Comparison of ENCODE assay signal across 26 mouse cellular contexts in the genomic region with DNA sequence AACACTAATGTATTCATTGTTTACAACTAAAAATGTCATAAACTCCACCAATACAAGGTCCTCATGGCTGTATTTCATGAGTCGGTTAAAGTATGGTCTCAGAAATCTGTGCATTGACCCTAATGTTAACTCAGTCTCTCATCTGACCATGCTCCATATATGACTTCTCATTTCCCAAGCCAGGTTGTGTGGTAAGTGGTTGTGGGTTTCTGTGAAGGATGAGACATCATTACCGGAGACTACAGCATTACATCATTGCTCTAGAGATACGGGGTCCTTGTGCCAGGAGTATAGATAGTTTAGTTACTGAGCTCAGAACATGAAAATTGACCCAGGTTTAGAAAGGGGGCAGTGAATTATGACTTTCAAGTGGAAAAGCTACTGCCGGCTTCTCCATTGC. TPM values are rescaled to one million over a fixed set of nuclear protein-coding genes. Genes with fewer than 3 reads are reported as not detected.
DNase-seq lines count a peak whose midpoint lies in the region; ATAC-seq and TF ChIP-seq lines count a peak whose summit lies in the region.
"Had no signal": no experiment of that assay in that cellular context is flagged by ENCODE, and none has a peak within 500 bp of the region (broad histone marks: within the 10 kb centered on the region; RNA-seq: fewer than 3 reads in every experiment).

No protein-coding gene starts in this region.

- no peak overlapping the region for H3K4me2 ChIP-seq in neural tube, embryonic 15.5 days
- no peak overlapping the region for H3K4me2 ChIP-seq in heart, embryonic 12.5 days
- H3K4me2 ChIP-seq: embryonic facial prominence, embryonic 13.5 days; embryonic facial prominence, embryonic 15.5 days; forebrain, embryonic 12.5 days had no signal

- 0 out of 2 replicates have a peak, but pooled peaks cover 6% of the 10 kb centered on the region for H3K4me1 ChIP-seq in neural tube, embryonic 15.5 days
- peaks cover 3% of the 10 kb centered on the region for H3K4me1 ChIP-seq in heart, embryonic 12.5 days (replicated peaks)
- H3K4me1 ChIP-seq: embryonic facial prominence, embryonic 13.5 days; embryonic facial prominence, embryonic 15.5 days; forebrain, embryonic 12.5 days had no signal

- H3K36me3 ChIP-seq in neural tube, embryonic 15.5 days: no peaks in the 10 kb centered on the region
- no peaks in the 10 kb centered on the region for H3K36me3 ChIP-seq in C2C12 (ENCODE audit: control insufficient read depth, insufficient read depth)
- no peaks in the 10 kb centered on the region for H3K36me3 ChIP-seq in heart, embryonic 12.5 days
- H3K36me3 ChIP-seq: embryonic facial prominence, embryonic 13.5 days; embryonic facial prominence, embryonic 15.5 days; forebrain, embryonic 10.5 days; forebrain, embryonic 12.5 days had no signal

- no peaks in the 10 kb centered on the region for H3K27me3 ChIP-seq in neural tube, embryonic 15.5 days (replicated peaks)
- peaks cover 6% of the 10 kb centered on the region for H3K27me3 ChIP-seq in C2C12 (ENCODE audit: control insufficient read depth, insufficient read depth, insufficient read length)
- H3K27me3 ChIP-seq in heart, embryonic 12.5 days (replicated peaks): no peaks in the 10 kb centered on the region
- H3K27me3 ChIP-seq: embryonic facial prominence, embryonic 13.5 days; embryonic facial prominence, embryonic 15.5 days; forebrain, embryonic 12.5 days had no signal

- no peaks in the 10 kb centered on the region for H3K79me3 ChIP-seq in C2C12 (ENCODE audit: low read depth)

- ATAC-seq in neural tube, embryonic 15.5 days (ENCODE audit: low FRiP score): no peak
- peak; percentile 91 for ATAC-seq in granulocyte monocyte progenitor cell, adult 5-6 weeks (replicated peaks; ENCODE audit: poor library complexity, severe bottlenecking)
- ATAC-seq in megakaryocyte progenitor cell, adult 5-6 weeks (replicated peaks; ENCODE audit: poor library complexity): peak; percentile 84
- no peak for ATAC-seq in monocyte, adult 5-6 weeks (replicated peaks; ENCODE audit: insufficient number of reproducible peaks, low FRiP score, low TSS enrichment, poor library complexity, severe bottlenecking)
- no peak for ATAC-seq in heart, embryonic 12.5 days (ENCODE audit: insufficient number of reproducible peaks, low FRiP score)
- ATAC-seq: forebrain, embryonic 14.5 days; forebrain, embryonic 16.5 days had no signal

- H3K9me3 ChIP-seq in neural tube, embryonic 15.5 days (replicated peaks): no peaks in the 10 kb centered on the region
- H3K9me3 ChIP-seq in heart, embryonic 12.5 days (replicated peaks): peaks cover 7% of the 10 kb centered on the region
- H3K9me3 ChIP-seq: embryonic facial prominence, embryonic 13.5 days; embryonic facial prominence, embryonic 15.5 days; forebrain, embryonic 10.5 days; forebrain, embryonic 12.5 days had no signal

- 65% methylated on average over 4 of the region's 4 CpGs for WGBS in neural tube, embryonic 15.5 days
- WGBS in heart, embryonic 12.5 days: 71% methylated on average over 4 of the region's 4 CpGs

- H3K4me3 ChIP-seq in neural tube, embryonic 15.5 days (replicated peaks): no peak overlapping the region
- H3K4me3 ChIP-seq in C2C12 (ENCODE audit: insufficient read depth, poor library complexity, severe bottlenecking): no peak overlapping the region
- H3K4me3 ChIP-seq in heart, embryonic 12.5 days: no peak overlapping the region
- H3K4me3 ChIP-seq: embryonic facial prominence, embryonic 13.5 days; embryonic facial prominence, embryonic 15.5 days; erythroblast, embryonic 14.5 days; forebrain, embryonic 10.5 days; forebrain, embryonic 12.5 days had no signal

- no peak for TF ChIP-seq CTCF in C2C12 (IDR thresholded peaks at IDR 0.05; ENCODE audit: control insufficient read depth, insufficient read depth, insufficient read length)

- no peak overlapping the region for H3K9ac ChIP-seq in neural tube, embryonic 15.5 days (replicated peaks)
- no peak overlapping the region for H3K9ac ChIP-seq in heart, embryonic 12.5 days
- H3K9ac ChIP-seq: embryonic facial prominence, embryonic 13.5 days; embryonic facial prominence, embryonic 15.5 days; forebrain, embryonic 12.5 days had no signal

- H3K27ac ChIP-seq in neural tube, embryonic 15.5 days (replicated peaks): peak overlapping the region; percentile 51
- no peak overlapping the region for H3K27ac ChIP-seq in heart, embryonic 12.5 days (ENCODE audit: poor library complexity, severe bottlenecking)
- H3K27ac ChIP-seq: embryonic facial prominence, embryonic 13.5 days; embryonic facial prominence, embryonic 15.5 days; forebrain, embryonic 10.5 days; forebrain, embryonic 12.5 days had no signal

- DNase-seq in neural tube, embryonic 10.5 days (ENCODE audit: extremely low spot score, low spot score): no peak
- no peak for DNase-seq in frontal cortex, postnatal 10 days (ENCODE audit: low spot score in 2 of 2)
- DNase-seq: adrenal gland, adult 2 months; adrenal gland, postnatal 10 days; adrenal gland, postnatal 25 days; B cell, adult 2 months; cerebellum, adult 11 months; cerebellum, adult 2 months; cerebellum, adult 9-10 months; cerebellum, postnatal 10 days; cerebellum, postnatal 25 days; embryo, embryonic 11 days had no signal

- no peaks in the 10 kb centered on the region for H3K79me2 ChIP-seq in C2C12 (ENCODE audit: control insufficient read depth, insufficient read depth)

- H3ac ChIP-seq in C2C12 (ENCODE audit: control insufficient read depth, insufficient read length, low read depth): no peak overlapping the region

TF ChIP-seq in C2C12, 6 proteins besides CTCF, POLR2A, EP300 and RAD21:
- TF ChIP-seq MYOG (IDR thresholded peaks at IDR 0.05; ENCODE audit: control insufficient read depth, extremely low read depth, insufficient read length): no peak
- peak; percentile 15 for TF ChIP-seq CEBPB (IDR thresholded peaks at IDR 0.05; ENCODE audit: low read depth)

RNA-seq across cellular contexts. Expression of a gene that starts 51.9 kb away (rescaled TPM):
- 0.17 and 0.52 TPM in 2 replicates for polyA plus RNA-seq in neural tube, embryonic 15.5 days (2015; fragmentation: Nextera tagmentation; extraction: Ambion mirVana)
- polyA plus RNA-seq in C2C12 (2012; fragmentation: generic; extraction: Trizol): not detected
- total RNA-seq in granulocyte monocyte progenitor cell, adult 5-6 weeks (2014; fragmentation: Nextera tagmentation): not detected in 2 replicates
- total RNA-seq in granulocyte monocyte progenitor cell, adult 5-6 weeks (2017): not detected in 2 replicates
- total RNA-seq in megakaryocyte progenitor cell, adult 5-6 weeks (2015): not detected in 2 replicates
- not detected in 2 replicates for total RNA-seq in megakaryocyte progenitor cell, adult 5-6 weeks (2017)
- total RNA-seq in monocyte, adult 5-6 weeks (2017): 0.10 TPM in 1 of 3 replicates, not detected in the others
- 6.3 and 6.8 TPM in 2 replicates for polyA plus RNA-seq in heart, embryonic 12.5 days (2016; fragmentation: Nextera tagmentation; extraction: Ambion mirVana)
- total RNA-seq: adrenal gland, adult 2 months; MEL had no signal
- polyA plus RNA-seq: adrenal gland, adult 2 months; erythroblast, embryonic 14.5 days; forebrain, embryonic 10.5 days; forebrain, embryonic 12.5 days had no signal

Comparison
In these comparisons a context has a peak if more than half of its experiments do, and no peak if none do; other contexts are left out.
1. ATAC-seq: peak in granulocyte monocyte progenitor cell, adult 5-6 weeks (single experiment) and megakaryocyte progenitor cell, adult 5-6 weeks (single experiment); none in neural tube, embryonic 15.5 days (single experiment), monocyte, adult 5-6 weeks (single experiment) and heart, embryonic 12.5 days (single experiment).